Mouse (Mus musculus) heart, adult 18-20 months (tissue): ENCODE measurements around the gene Il1b. TPM values are rescaled to one million over a fixed set of nuclear protein-coding genes. Genes with fewer than 3 reads are reported as not detected.

Source experiments
- DNase-seq, 2 experiments: peaks; one replicate each; pipeline ENCODE4 v3.0.0; 2021 to 2022; ENCODE audit warnings: mixed read lengths in 1 of 2
- long read RNA-seq, 2 experiments: library from polyadenylated mRNA; stranded (forward); transcript quantifications; one replicate each; pipeline ENCODE4 v2.0.0; 2021
- total RNA-seq, 2 experiments: library from RNA; stranded (reverse); gene quantifications; 2 replicates each; pipeline ENCODE4 v1.2.3; 2021

Gene Il1b
- total RNA-seq, result under 1 TPM in 1 of 2 experiments, not detected in 1; 0.32 TPM
- long read RNA-seq, experiment 1, result 0 reads
- long read RNA-seq, experiment 2, result 0 reads

GRCm38 (mm10) chr2:129371039-129371438, at the start of gene Il1b:
Gene Il1b (minus strand): TSS chr2:129371139.
- DNase-seq, result no peak

GRCm38 (mm10) chr2:129419361-129419880, 48.5 kb upstream of the Il1b start:
- peak; percentile 23 to 50 for DNase-seq

GRCm38 (mm10) chr2:129414593-129414992, 43.7 kb upstream of the Il1b start:
- no peak for DNase-seq

- no peak for DNase-seq
These were observed 42.5 kb upstream of the Il1b start for GRCm38 (mm10) chr2:129413488-129413887.

- DNase-seq, result no peak
These were observed 40.7 kb upstream of the Il1b start for GRCm38 (mm10) chr2:129411651-129412050.

GRCm38 (mm10) chr2:129410344-129410743, 39.4 kb upstream of the Il1b start:
- no peak for DNase-seq

- DNase-seq, result peak; percentile 70 to 85
These were observed 37.5 kb upstream of the Il1b start for GRCm38 (mm10) chr2:129408476-129408875.

- DNase-seq, result no peak
These were observed 36.7 kb upstream of the Il1b start for GRCm38 (mm10) chr2:129407596-129407995.

- DNase-seq, result no peak
These were observed 35.6 kb upstream of the Il1b start for GRCm38 (mm10) chr2:129406508-129406907.

GRCm38 (mm10) chr2:129403786-129404185, 32.8 kb upstream of the Il1b start:
- DNase-seq, result no peak

GRCm38 (mm10) chr2:129402330-129402729, 31.4 kb upstream of the Il1b start:
- DNase-seq, result no peak

GRCm38 (mm10) chr2:129401803-129402202, 30.9 kb upstream of the Il1b start:
- no peak for DNase-seq

GRCm38 (mm10) chr2:129398176-129398575, 27.2 kb upstream of the Il1b start:
- no peak for DNase-seq

GRCm38 (mm10) chr2:129393524-129393923, 22.6 kb upstream of the Il1b start:
- peak in 1 of 2 experiments; percentile 46 for DNase-seq

- DNase-seq, result no peak
These were observed 19.2 kb upstream of the Il1b start for GRCm38 (mm10) chr2:129390161-129390560.

- DNase-seq, result peak in 1 of 2 experiments; percentile 41
These were observed 18.4 kb upstream of the Il1b start for GRCm38 (mm10) chr2:129389323-129389722.

- no peak for DNase-seq
These were observed 14.4 kb upstream of the Il1b start for GRCm38 (mm10) chr2:129385331-129385730.

- no peak for DNase-seq
These were observed 13.3 kb upstream of the Il1b start for GRCm38 (mm10) chr2:129384272-129384660.

GRCm38 (mm10) chr2:129383512-129384271, 12.8 kb upstream of the Il1b start:
- DNase-seq, result peak; percentile 83 to 84

- DNase-seq, result no peak
These were observed 10.0 kb upstream of the Il1b start for GRCm38 (mm10) chr2:129380746-129381474.

- DNase-seq, result peak in 1 of 2 experiments; percentile 52
These were observed 9.3 kb upstream of the Il1b start for GRCm38 (mm10) chr2:129380211-129380610.

- peak in 1 of 2 experiments; percentile 71 for DNase-seq
These were observed 2.4 kb upstream of the Il1b start for GRCm38 (mm10) chr2:129373307-129373706.

- no peak for DNase-seq
These were observed 1.3 kb downstream of the Il1b start for GRCm38 (mm10) chr2:129369615-129370014.
